Mouse (Mus musculus) stomach, embryonic 14.5 days (tissue): Measurements from ENCODE around the gene Zgpat. TPM values are rescaled to one million over a fixed set of nuclear protein-coding genes. Genes with fewer than 3 reads are reported as not detected.

Experiments used
- ATAC-seq: fragments of 200-750 bp; cut with Nextera tagmentation; 2 replicates; pipeline ENCODE4 v1.8.0; 2017; ENCODE audit warnings: low read depth, moderate TSS enrichment; ENCODE audit not compliant: insufficient number of reproducible peaks, insufficient read depth, low FRiP score
- H3K27ac ChIP-seq: fragments of 300-500 bp; sonication (generic); 2 replicates; pipeline ENCODE4 v1.5.1; 2014; ENCODE audit warnings: mild to moderate bottlenecking, low read length, moderate library complexity, mixed read lengths
- H3K27me3 ChIP-seq: fragments of 300-500 bp; sonication (generic); 2 replicates; pipeline ENCODE4 v1.6.1; 2014; ENCODE audit warnings: low read length, control low read depth, mixed read lengths; ENCODE audit not compliant: control insufficient read depth, insufficient read depth
- H3K36me3 ChIP-seq: fragments of 300-500 bp; sonication (generic); 2 replicates; pipeline ENCODE4 v1.6.1; 2014; ENCODE audit warnings: mild to moderate bottlenecking, control low read depth, low read length, moderate library complexity, mixed read lengths; ENCODE audit not compliant: control insufficient read depth, insufficient read depth
- H3K4me1 ChIP-seq: fragments of 300-500 bp; sonication (generic); 2 replicates; pipeline ENCODE4 v1.6.1; 2014; ENCODE audit warnings: low read length, control low read depth, mixed read lengths; ENCODE audit not compliant: control insufficient read depth, insufficient read depth
- H3K4me2 ChIP-seq: fragments of 300-500 bp; sonication (generic); replicated peaks from 2 replicates; pipeline ENCODE4 v1.6.1; 2014; ENCODE audit warnings: low read depth, low read length, control low read depth
- H3K4me3 ChIP-seq: fragments of 300-500 bp; sonication (generic); 2 replicates; pipeline ENCODE4 v1.5.1; 2014; ENCODE audit warnings: low read depth, low read length, control low read depth
- H3K9ac ChIP-seq: fragments of 300-500 bp; sonication (generic); replicated peaks from 2 replicates; pipeline ENCODE4 v1.6.1; 2014; ENCODE audit warnings: low read depth, mild to moderate bottlenecking, control low read depth, low read length, moderate library complexity, mixed read lengths
- H3K9me3 ChIP-seq: fragments of 300-500 bp; sonication (generic); 2 replicates; pipeline ENCODE4 v1.6.1; 2016; ENCODE audit warnings: low read depth, low read length, control low read depth; ENCODE audit not compliant: control insufficient read depth
- WGBS: fragments of 180-500 bp; shearing (Covaris S2); extraction: QIAGEN DNeasy Blood & Tissue Kit; methylation state at CpG from one replicate; pipeline ENCODE4 v1.1.7; 2014; 5-methylcytosine and 5-hydroxymethylcytosine counted together
- polyA plus RNA-seq: library from polyadenylated mRNA; unstranded; fragments of >200 nt; fragmentation: Nextera tagmentation; extraction: Ambion mirVana; gene quantifications from 2 replicates; pipeline ENCODE4 v1.2.1, GENCODE M21; 2014

The Zgpat gene
- polyA plus RNA-seq, 1 experiment from 2014 or later, result 32.1 TPM

- H3K9ac ChIP-seq, result no peak overlapping the region
Observed at GRCm38 (mm10) chr2:181409643-181410042, 44.9 kb downstream of the Zgpat start.

GRCm38 (mm10) chr2:181410760-181411473, 46.2 kb downstream of the Zgpat start:
- Histone ChIP-seq H3K4me3 (no peak overlapping the region), H3K27ac (no peak overlapping the region), H3K4me2 (no peak overlapping the region), H3K27me3 (no peaks in the 10 kb centered on the region), H3K36me3 (no peaks in the 10 kb centered on the region), H3K4me1 (no peaks in the 10 kb centered on the region), H3K9me3 (no peaks in the 10 kb centered on the region), H3K9ac (no peak overlapping the region)
- ATAC-seq, result 0 out of 2 replicates have a peak, but pooled peaks have one; percentile 56
- 47% methylated on average over 4 of the region's 4 CpGs for WGBS

More at GRCm38 (mm10) chr2:181409643-181410042, 44.9 kb downstream of the Zgpat start:
- no peak overlapping the region for H3K4me3 ChIP-seq
- WGBS, result 81% methylated on average over 7 of the region's 7 CpGs
- no peaks in the 10 kb centered on the region for H3K4me1 ChIP-seq
- no peaks in the 10 kb centered on the region for H3K9me3 ChIP-seq
- no peaks in the 10 kb centered on the region for H3K27me3 ChIP-seq
- no peak for ATAC-seq
- no peak overlapping the region for H3K4me2 ChIP-seq
- no peak overlapping the region for H3K27ac ChIP-seq
- peaks cover under 1% of the 10 kb centered on the region; the same call in 1 of the 2 replicates for H3K36me3 ChIP-seq

DNA sequence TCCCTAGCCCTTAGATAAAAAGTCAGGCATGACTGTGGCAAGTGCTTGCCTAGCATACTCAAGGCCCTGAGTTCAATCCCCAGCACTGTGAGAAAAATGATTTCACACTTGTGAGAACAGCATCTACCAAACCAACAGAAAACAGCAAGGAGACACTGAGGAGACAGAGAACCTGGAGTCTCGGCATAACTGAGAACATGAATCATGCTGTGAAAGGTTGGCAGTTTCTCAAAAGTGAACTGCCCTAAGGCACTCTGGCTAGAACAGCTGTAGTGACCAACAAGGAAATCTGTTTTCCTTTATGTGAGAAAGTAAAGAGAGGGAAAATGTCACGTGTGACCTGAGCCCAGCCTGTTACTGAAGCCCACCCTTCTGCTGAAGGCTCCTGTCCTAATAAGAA, 48.4 kb downstream of the Zgpat start:
- no peak for ATAC-seq

DNA sequence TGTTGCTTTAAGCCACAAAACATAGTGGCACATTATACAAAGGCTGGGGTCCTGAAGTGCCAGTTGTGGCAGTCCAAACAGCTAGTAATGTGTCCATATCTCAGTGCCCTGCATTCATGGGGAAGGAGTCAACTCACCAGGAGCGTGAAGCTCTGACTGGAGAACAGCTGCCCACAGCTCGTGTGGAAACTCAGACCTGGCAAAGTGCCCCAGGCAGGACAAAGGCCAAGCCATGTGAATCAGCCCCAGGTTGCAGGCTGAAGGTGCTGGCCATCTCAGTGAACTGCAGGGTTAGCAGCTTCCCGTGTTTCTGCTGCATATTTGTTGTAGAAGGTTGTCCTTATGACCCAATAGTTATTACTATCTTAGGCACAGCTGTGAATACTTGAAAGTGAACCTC, 51.2 kb downstream of the Zgpat start:
- Histone ChIP-seq H3K4me1 (no peaks in the 10 kb centered on the region), H3K9ac (no peak overlapping the region), H3K36me3 (no peaks in the 10 kb centered on the region), H3K9me3 (no peaks in the 10 kb centered on the region), H3K4me3 (no peak overlapping the region), H3K27me3 (no peaks in the 10 kb centered on the region), H3K27ac (no peak overlapping the region), H3K4me2 (no peak overlapping the region)
- no peak for ATAC-seq
- WGBS, result 59% methylated on average over 3 of the region's 3 CpGs

More for the DNA sequence above, 48.4 kb downstream of the Zgpat start:
- Histone ChIP-seq H3K4me1 (no peaks in the 10 kb centered on the region), H3K4me2 (no peak overlapping the region), H3K9ac (no peak overlapping the region), H3K9me3 (no peaks in the 10 kb centered on the region), H3K36me3 (no peaks in the 10 kb centered on the region), H3K27ac (no peak overlapping the region), H3K4me3 (no peak overlapping the region), H3K27me3 (no peaks in the 10 kb centered on the region)
- WGBS, result 52% methylated on average over 2 of the region's 2 CpGs

DNA sequence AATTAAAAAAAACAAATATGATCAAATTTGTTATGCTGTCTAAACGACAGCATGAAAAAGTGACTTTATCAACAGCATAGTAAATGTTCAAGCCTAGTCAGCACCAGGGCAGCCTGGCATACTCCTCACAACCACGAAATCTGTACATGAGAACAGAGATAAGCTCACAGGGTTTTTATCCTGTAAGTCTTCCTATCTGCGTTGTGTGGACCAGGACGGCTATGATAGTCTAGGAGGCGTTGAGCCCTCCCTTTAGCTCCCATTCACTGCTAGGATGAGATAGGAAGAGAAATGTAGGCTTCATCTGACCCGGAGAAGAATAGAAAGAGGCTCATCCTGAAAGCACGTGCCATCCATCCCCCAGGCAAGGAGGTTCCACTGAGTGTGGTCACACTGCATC, 54.6 kb downstream of the Zgpat start:
- Histone ChIP-seq H3K4me3 (no peak overlapping the region), H3K9me3 (no peaks in the 10 kb centered on the region), H3K4me1 (no peaks in the 10 kb centered on the region), H3K27me3 (no peaks in the 10 kb centered on the region), H3K9ac (no peak overlapping the region), H3K27ac (no peak overlapping the region), H3K4me2 (no peak overlapping the region), H3K36me3 (peaks cover 15% of the 10 kb centered on the region)
- WGBS, result 72% methylated on average over 7 of the region's 7 CpGs
- peak; percentile 33; the same call in 1 of the 2 replicates for ATAC-seq

GRCm38 (mm10) chr2:181420426-181420825, 55.7 kb downstream of the Zgpat start:
- Histone ChIP-seq H3K4me1 (no peaks in the 10 kb centered on the region), H3K4me2 (no peak overlapping the region), H3K9me3 (no peaks in the 10 kb centered on the region), H3K9ac (no peak overlapping the region), H3K36me3 (peaks cover 15% of the 10 kb centered on the region), H3K27ac (no peak overlapping the region), H3K4me3 (no peak overlapping the region), H3K27me3 (no peaks in the 10 kb centered on the region)
- 61% methylated on average over 4 of the region's 4 CpGs for WGBS
- no peak for ATAC-seq

DNA sequence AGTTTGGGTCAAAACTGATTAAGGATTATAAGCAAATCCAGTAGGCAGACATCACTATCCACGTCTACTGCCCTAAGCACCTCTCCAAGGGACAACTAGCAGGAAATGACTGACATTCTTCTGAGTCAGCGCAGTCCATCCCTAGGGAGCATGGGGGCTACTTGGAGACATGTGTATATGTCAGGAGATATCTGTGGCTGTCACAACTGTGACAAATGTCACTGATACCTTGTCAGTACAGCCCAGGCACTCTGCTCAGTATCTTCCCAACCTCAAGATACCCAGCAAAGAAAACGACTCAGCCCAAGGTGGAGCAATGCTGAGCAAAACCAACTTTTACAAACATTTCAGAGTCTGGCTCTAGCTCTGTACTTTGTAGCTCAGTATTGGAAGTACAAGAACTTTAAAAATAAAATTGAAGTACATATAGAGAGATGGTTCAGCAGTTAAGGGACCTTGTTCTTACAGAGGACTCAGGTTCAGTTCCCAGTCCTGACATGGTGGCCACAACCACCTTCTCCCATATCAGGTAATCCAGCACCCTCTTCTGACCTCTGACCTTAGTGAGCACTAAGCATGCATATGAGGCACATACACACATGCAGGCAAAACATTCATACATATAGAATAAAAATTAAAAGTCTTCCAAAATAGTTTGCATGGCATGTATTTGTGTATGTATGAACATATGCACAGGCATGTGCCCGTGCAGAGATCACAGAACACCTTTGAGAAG, 56.3 kb downstream of the Zgpat start:
- no peaks in the 10 kb centered on the region for H3K27me3 ChIP-seq
- no peak for ATAC-seq
- no peak overlapping the region for H3K4me2 ChIP-seq
- H3K9ac ChIP-seq, result no peak overlapping the region
- 71% methylated on average over 4 of the region's 4 CpGs for WGBS
- H3K36me3 ChIP-seq, result peaks cover 15% of the 10 kb centered on the region
- no peak overlapping the region for H3K4me3 ChIP-seq
- H3K9me3 ChIP-seq, result no peaks in the 10 kb centered on the region
- H3K4me1 ChIP-seq, result no peaks in the 10 kb centered on the region
- no peak overlapping the region for H3K27ac ChIP-seq

DNA sequence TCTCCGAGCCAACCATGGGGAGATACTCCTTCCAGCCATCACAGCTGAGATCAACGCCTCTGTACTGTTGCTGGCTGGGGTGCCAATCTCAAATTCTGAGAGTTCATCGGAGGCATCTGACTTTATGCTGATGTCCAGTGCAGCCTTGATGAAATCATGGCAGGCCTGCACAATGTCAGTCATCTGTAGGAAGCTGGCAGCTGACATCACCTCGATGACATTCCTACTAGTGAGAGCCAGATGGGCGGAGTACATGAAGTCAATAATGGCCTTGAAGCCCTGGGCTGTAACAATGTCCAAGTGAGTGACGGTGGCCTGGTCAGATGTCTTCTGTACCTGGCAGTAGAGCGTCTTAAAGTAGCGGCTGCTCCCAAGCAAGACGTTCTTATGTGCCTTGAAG, 59.1 kb downstream of the Zgpat start:
- Histone ChIP-seq H3K9me3 (no peaks in the 10 kb centered on the region), H3K27me3 (no peaks in the 10 kb centered on the region), H3K4me3 (no peak overlapping the region), H3K27ac (no peak overlapping the region), H3K36me3 (peaks cover 15% of the 10 kb centered on the region), H3K4me2 (no peak overlapping the region), H3K4me1 (no peaks in the 10 kb centered on the region), H3K9ac (no peak overlapping the region)
- no peak for ATAC-seq
- 87% methylated on average over 9 of the region's 9 CpGs for WGBS
